In the genomic region with DNA sequence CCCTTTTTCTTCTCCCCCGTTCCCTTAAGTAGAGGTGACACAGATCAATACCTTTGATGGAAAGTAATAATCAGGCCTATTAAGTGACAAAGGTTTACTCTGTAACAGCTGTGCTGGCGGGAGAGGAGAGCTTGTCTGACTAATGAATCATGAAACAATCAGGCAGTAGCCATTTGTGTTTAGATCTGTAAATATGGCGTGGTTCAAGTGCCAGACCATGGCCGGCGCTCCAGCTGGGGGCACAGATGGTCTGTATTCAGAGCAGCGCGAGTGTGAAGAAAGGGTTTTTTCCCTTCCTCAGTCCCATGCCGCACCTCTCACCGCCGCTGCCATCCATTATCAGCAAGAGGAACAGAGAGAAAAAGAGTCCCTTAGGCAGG, we compare ENCODE assay signal across 9 mouse cellular contexts.
DNase-seq lines count a peak whose midpoint lies in the region; ATAC-seq and TF ChIP-seq lines count a peak whose summit lies in the region.
"Had no signal": no experiment of that assay in that cellular context is flagged by ENCODE, and none has a peak within 500 bp of the region (broad histone marks: within the 10 kb centered on the region; RNA-seq: fewer than 3 reads in every experiment).

No protein-coding gene starts in this region.

- H3K4me1 ChIP-seq in hindbrain, embryonic 10.5 days (replicated peaks): peaks cover 19% of the 10 kb centered on the region
- no peaks in the 10 kb centered on the region for H3K4me1 ChIP-seq in midbrain, embryonic 11.5 days (ENCODE audit: control insufficient read depth, insufficient read depth, low read length)
- H3K4me1 ChIP-seq in lung, adult 2 months (ENCODE audit: control insufficient read depth, insufficient read depth, low read length): no peaks in the 10 kb centered on the region

- no peaks in the 10 kb centered on the region for H3K9me3 ChIP-seq in hindbrain, embryonic 10.5 days
- no peaks in the 10 kb centered on the region for H3K9me3 ChIP-seq in midbrain, embryonic 11.5 days (ENCODE audit: control insufficient read depth, low read length)

- no peak overlapping the region for H3K9ac ChIP-seq in midbrain, embryonic 11.5 days (ENCODE audit: low read length)

- no peak overlapping the region for H3K4me2 ChIP-seq in midbrain, embryonic 11.5 days

- no peak for TF ChIP-seq POLR2A in lung, adult 2 months (IDR thresholded peaks at IDR 0.05; ENCODE audit: borderline replicate concordance, extremely low read depth, low read depth, low read length)

- peak; percentile 65 for ATAC-seq in midbrain, embryonic 11.5 days (ENCODE audit: low FRiP score)

- H3K27me3 ChIP-seq in hindbrain, embryonic 10.5 days (ENCODE audit: insufficient read depth, poor library complexity, severe bottlenecking): peaks cover 5% of the 10 kb centered on the region; the same call in 1 of the 2 replicates
- no peaks in the 10 kb centered on the region for H3K27me3 ChIP-seq in midbrain, embryonic 11.5 days (ENCODE audit: control insufficient read depth, insufficient read depth, low read length)

- peak; percentile 94 for DNase-seq in brain, adult 2 months (ENCODE audit: low read depth, low spot score)
- peak; percentile 95 to 96 for DNase-seq in cerebellum, postnatal 10 days
- DNase-seq in hindbrain, embryonic 10.5 days (ENCODE audit: low spot score): peak; percentile 48
- no peak for DNase-seq in midbrain, embryonic 11.5 days (ENCODE audit: low spot score, missing footprints)
- no peak for DNase-seq in spleen, adult 12 weeks (ENCODE audit: low spot score)
- DNase-seq in lung, adult 2 months: no peak
- DNase-seq in urinary bladder, postnatal 25 days (ENCODE audit: low spot score): no peak
- no peak for DNase-seq in urinary bladder, adult 18-20 months (ENCODE audit: low spot score in 2 of 2)
- DNase-seq: adrenal gland, adult 8-10 months had no signal

- no peak for TF ChIP-seq CTCF in lung, adult 2 months (IDR thresholded peaks at IDR 0.05; ENCODE audit: insufficient read depth, low read length)

- no peaks in the 10 kb centered on the region for H3K36me3 ChIP-seq in hindbrain, embryonic 10.5 days
- no peaks in the 10 kb centered on the region for H3K36me3 ChIP-seq in midbrain, embryonic 11.5 days (ENCODE audit: control insufficient read depth, insufficient read depth, low read length)

- H3K4me3 ChIP-seq in hindbrain, embryonic 10.5 days: no peak overlapping the region
- no peak overlapping the region for H3K4me3 ChIP-seq in midbrain, embryonic 11.5 days (ENCODE audit: low read depth, low read length)
- H3K4me3 ChIP-seq in lung, adult 2 months (replicated peaks; ENCODE audit: extremely low read depth, low read depth, low read length): no peak overlapping the region

- WGBS in hindbrain, embryonic 10.5 days: 72% methylated on average over 10 of the region's 10 CpGs
- 74% methylated on average over 10 of the region's 10 CpGs for WGBS in midbrain, embryonic 11.5 days
- WGBS in lung, adult 2 months: 78% methylated on average over 10 of the region's 10 CpGs

- peak overlapping the region; percentile 59 for H3K27ac ChIP-seq in hindbrain, embryonic 10.5 days
- no peak overlapping the region for H3K27ac ChIP-seq in midbrain, embryonic 11.5 days (ENCODE audit: low read depth, low read length)

Comparison
In these comparisons a context has a peak if more than half of its experiments do, and no peak if none do; other contexts are left out.
1. DNase-seq: peak in brain, adult 2 months (single experiment), cerebellum, postnatal 10 days (2 of 2) and hindbrain, embryonic 10.5 days (single experiment); none in midbrain, embryonic 11.5 days (single experiment), spleen, adult 12 weeks (single experiment), lung, adult 2 months (single experiment), urinary bladder, postnatal 25 days (single experiment) and urinary bladder, adult 18-20 months (0 of 2).